Mouse (Mus musculus) thymus, adult 2 months (tissue): Measurements from ENCODE around the gene Gramd1b.

ENCODE experiments used
- CTCF ChIP-seq: fragments of 200-500 bp; IDR thresholded peaks from 2 replicates; pipeline ENCODE4 v1.5.1; 2012; ENCODE audit warnings: mild to moderate bottlenecking, control low read depth, low read length, moderate library complexity, borderline replicate concordance; ENCODE audit not compliant: control insufficient read depth, poor library complexity, insufficient read depth; ENCODE audit errors: extremely low read depth
- POLR2A ChIP-seq: fragments of 200-500 bp; IDR thresholded peaks from 2 replicates; pipeline ENCODE4 v1.6.1; 2012; ENCODE audit warnings: mild to moderate bottlenecking, low read length, control low read depth, moderate library complexity; ENCODE audit not compliant: control insufficient read depth, poor library complexity, insufficient read depth; ENCODE audit errors: extremely low read depth

GRCm38 (mm10) chr9:40293286-40293685 lies 237.9 kb downstream of the Gramd1b start:
- no peak for TF ChIP-seq POLR2A
- TF ChIP-seq CTCF = no peak
